Mouse (Mus musculus): ENCODE measurements around the gene Taf15.

DNA sequence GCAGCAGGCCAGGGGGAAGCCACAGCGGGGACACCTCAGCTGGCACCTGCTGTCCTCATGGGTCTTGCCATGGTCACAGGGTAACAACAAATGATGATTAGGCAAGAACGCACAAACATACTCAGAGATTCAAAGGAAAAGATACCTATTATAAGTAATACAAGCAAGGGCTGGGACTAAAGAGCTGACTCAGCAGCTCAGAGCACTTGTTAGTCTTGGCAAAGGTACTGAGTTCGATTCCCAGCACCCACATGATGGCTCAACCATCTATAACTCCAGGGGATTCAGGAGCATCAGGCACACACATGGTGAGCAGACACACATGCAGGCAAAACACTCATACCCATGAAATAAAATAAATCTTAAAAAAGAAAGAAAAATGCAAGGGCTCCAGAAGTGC is 68.5 kb downstream of the Taf15 start:
- TF ChIP-seq CTCF (IDR thresholded peaks at IDR 0.05; ENCODE audit: borderline replicate concordance, insufficient read depth, low read depth, low read length), result no peak
- no peak for TF ChIP-seq POLR2A (IDR thresholded peaks at IDR 0.05; ENCODE audit: borderline replicate concordance, insufficient read depth, low read length)
